Mouse (Mus musculus): ENCODE data around the gene Speer4c.
"Not testable (repeated sequence)": the region's sequence is repeated elsewhere in the genome, so short reads cannot be mapped to it uniquely, and the experiment has no call there.

DNA sequence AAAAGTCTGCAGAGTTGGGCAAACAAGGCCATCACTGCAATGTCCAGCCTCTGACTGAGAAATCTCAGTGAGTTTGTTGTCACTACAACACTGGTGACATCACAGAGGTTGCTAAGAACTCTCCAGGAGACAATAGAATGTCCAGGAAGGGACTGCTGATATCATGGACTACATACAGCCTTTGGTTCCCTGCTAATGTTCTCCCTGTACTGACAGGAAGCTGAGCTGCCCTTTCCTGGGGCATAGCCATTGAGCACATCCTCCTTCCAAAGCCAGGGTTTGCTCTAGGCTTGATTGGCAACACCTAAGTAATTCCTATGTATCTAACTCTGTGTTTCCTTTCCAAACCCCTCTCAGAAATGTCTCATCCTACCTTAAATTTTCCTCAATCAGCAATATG lies at the start of gene Speer4c:
- TF ChIP-seq CTCF (IDR thresholded peaks at IDR 0.05; ENCODE audit: extremely low read depth, insufficient read length, insufficient replicate concordance, low read depth, low read length); POLR2A (IDR thresholded peaks at IDR 0.05; ENCODE audit: low read depth, low read length): not testable (repeated sequence)
